Mouse (Mus musculus): ENCODE measurements around the gene Slc37a1.
"Not testable (repeated sequence)": the region's sequence is repeated elsewhere in the genome, so short reads cannot be mapped to it uniquely, and the experiment has no call there.

Gene Slc37a1

DNA sequence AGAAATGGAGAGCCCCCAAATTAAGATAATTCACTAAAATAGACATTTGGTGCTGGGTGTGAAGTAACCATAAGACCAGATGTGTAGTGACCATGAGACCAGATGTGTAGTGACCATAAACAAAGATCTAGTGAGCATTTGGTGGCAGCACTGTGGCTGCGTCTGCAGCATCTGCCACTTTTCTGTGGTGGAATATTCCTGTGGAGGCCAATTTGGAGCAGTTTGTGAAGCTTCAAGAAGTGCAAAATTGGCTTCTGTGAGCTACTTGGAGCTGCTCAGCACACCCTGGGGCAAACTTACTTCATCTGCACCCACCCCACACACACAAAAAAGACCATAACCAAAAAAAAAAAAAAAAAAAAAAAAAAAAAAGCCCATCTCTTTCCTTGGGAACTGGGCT lies 18.6 kb upstream of the Slc37a1 start:
- DNase-seq (ENCODE audit: low spot score): no peak

DNA sequence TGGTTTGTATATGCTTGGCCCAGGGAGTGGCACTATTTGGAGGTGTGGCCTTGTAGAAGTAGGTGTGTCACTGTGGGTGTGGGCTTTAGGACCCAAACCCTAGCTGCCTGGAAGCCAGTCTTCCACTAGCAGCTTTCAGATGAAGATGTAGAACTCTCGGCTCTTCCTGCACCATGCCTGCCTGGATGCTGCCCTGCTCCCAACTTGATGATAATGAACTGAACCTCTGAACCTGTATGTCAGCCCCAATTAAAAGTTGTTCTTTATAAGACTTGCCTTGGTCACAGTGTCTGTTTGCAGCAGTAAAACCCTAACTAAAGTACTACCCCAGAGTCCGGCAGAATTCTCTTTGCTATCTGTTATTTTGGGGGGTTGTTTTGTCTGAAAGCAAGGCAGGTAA lies 16.8 kb upstream of the Slc37a1 start:
- no peak for DNase-seq (ENCODE audit: low spot score)

GRCm38 (mm10) chr17:31270246-31270645 lies 16.3 kb upstream of the Slc37a1 start:
- DNase-seq (ENCODE audit: low spot score): no peak

DNA sequence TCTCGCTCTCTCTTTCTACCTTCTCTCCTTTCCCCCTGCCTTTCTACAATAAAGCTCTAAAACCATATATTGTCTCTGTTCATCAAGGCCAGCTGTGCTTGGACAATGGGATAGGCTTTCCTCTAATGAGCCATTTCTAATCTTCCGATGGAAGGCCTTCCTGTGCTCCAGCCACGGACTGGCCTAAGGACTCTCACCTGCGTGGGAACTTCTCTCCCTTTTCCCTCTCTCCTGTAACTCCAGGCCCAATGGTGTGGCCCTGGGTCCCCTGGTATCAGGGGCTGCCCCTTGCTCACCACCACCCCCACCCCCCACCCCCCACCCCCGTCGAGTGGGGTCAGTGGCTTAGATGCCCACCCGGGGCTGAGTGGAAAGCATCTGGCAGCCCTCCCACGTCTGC lies 15.9 kb upstream of the Slc37a1 start:
- not testable (repeated sequence) for DNase-seq (ENCODE audit: low spot score)

GRCm38 (mm10) chr17:31271136-31271851 lies 15.3 kb upstream of the Slc37a1 start:
- DNase-seq (ENCODE audit: low spot score): no peak

GRCm38 (mm10) chr17:31272416-31273165 lies 14.0 kb upstream of the Slc37a1 start:
- DNase-seq (ENCODE audit: low spot score): no peak

- DNase-seq (ENCODE audit: low spot score): no peak
Measured at GRCm38 (mm10) chr17:31273631-31274030, 13.0 kb upstream of the Slc37a1 start.

- DNase-seq (ENCODE audit: low spot score): no peak
Measured at GRCm38 (mm10) chr17:31275181-31275580, 11.4 kb upstream of the Slc37a1 start.

GRCm38 (mm10) chr17:31276207-31276921 lies 10.2 kb upstream of the Slc37a1 start:
- DNase-seq (ENCODE audit: low spot score): peak; percentile 32

DNA sequence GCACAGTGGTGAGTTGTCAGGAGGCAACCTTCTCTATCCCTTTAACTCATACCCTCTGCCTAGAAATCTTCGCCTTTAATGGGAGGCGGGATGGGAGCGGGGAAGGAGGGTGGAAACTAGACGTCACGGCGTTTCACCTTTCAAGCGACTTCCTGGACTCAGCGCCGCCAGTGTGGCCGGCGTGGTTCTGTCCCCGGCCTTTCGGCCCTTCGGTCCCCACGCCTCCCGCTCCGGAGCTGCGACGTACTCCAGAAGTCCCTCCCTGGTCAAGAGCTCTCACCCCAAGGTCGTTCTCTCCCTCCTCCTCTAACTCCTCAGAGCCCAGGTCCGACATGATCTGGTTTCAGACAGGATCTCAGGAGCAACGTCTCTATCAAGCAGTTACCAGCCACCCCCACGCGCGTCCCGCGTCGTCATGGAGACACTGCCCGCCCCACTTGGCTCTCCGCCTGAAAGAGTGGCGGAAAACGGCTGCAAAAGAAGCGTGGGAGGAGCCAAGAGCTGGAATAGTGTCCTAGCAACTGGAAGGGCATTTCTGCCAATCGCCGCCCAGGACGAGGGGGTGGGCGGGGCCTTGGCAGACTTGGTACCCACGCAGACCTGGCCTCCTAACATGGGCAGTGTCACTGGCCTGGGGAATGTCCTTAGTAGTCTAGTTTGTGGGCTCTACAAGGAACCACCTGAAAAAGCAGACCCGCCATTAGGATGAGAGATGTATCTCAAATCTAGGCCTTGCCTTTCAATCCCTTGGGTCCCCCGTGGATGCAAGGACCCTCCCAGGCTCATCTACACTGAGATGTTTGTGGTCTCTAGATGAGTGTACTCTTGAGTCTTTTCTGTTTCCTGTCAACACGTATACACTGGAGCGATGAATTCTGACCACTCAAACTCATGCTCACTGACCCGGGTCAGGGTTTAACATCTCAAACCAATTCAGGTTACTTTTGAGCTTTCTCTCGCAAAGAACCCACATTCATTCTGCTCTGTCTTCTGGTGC lies 9.4 kb upstream of the Slc37a1 start, which contains the start of gene Rsph1:
TSS of gene Rsph1 (minus strand) at position 462 of the 997 bp plus-strand sequence.
- peak; percentile 94 for DNase-seq (ENCODE audit: low spot score)

- DNase-seq (ENCODE audit: low spot score): no peak
Measured at GRCm38 (mm10) chr17:31277931-31278330, 8.7 kb upstream of the Slc37a1 start.

GRCm38 (mm10) chr17:31279541-31279940 lies 7.1 kb upstream of the Slc37a1 start:
- DNase-seq (ENCODE audit: low spot score): no peak

DNA sequence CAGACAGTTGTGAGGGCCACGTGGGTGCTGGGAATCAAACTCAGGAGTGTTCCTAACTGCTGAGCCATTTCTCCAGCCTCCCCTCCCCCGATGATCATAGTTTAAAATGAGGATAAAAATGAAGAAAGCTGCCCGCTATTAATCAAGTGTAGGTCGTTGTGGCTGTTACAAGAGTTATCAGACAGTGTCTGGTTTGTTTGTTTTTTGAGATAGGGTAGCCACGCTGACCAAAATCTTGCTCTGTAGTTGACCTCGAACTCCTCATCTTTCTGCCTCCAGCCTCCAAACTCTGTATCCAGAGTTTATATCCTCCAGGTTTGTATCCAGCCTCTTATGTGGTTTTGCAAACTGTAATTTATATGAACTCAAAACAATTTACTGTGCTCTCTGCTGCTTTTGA lies 6.3 kb upstream of the Slc37a1 start:
- no peak for DNase-seq (ENCODE audit: low spot score)

DNA sequence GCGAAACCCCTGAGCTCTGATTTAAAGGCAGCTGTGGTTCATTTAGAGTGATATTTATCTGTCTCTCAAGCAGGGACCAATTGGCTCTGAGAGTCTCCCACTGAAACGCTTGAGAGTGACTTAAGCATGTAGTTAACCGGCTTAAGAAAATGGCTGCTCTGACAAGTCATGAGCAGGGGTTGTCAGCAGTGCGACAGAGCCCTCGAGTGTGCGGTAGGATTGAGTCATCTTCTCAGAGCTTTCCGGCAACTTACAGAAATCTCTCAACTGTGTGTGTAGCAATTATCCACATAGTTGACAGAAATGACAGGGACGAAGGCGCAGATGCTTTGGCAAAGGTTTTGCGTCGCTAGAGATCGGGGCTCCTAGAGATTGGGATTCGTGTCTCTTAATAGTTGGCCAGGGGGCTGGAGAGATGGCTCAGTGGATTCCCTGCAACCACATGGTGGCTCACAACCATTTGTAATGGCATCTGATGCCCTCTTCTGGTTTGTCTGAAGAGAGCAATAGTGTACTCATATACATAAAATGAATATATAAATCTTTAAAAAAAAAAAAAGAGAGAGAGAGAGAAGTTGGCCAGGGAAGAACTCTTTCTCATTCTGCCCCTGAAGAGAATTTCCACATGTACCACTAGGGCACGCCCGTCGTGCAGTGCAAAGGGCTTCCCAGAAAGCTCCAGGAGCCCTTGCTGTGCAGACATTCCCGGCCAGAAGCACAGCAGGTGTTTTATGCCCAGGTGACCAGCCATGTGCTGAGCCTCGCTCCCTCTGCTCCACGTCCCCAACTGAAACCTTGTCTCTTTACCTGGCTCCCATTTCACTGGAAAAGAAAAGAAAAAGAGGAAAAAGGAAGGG lies 4.5 kb upstream of the Slc37a1 start:
- peak; percentile 39 for DNase-seq (ENCODE audit: low spot score)

GRCm38 (mm10) chr17:31282687-31283053 lies 3.9 kb upstream of the Slc37a1 start:
- no peak for DNase-seq (ENCODE audit: low spot score)

- DNase-seq (ENCODE audit: low spot score): no peak
Measured at GRCm38 (mm10) chr17:31285867-31286266, 725 bp upstream of the Slc37a1 start.

- DNase-seq (ENCODE audit: low spot score): no peak
Measured at GRCm38 (mm10) chr17:31287216-31287615, 624 bp downstream of the Slc37a1 start.

DNA sequence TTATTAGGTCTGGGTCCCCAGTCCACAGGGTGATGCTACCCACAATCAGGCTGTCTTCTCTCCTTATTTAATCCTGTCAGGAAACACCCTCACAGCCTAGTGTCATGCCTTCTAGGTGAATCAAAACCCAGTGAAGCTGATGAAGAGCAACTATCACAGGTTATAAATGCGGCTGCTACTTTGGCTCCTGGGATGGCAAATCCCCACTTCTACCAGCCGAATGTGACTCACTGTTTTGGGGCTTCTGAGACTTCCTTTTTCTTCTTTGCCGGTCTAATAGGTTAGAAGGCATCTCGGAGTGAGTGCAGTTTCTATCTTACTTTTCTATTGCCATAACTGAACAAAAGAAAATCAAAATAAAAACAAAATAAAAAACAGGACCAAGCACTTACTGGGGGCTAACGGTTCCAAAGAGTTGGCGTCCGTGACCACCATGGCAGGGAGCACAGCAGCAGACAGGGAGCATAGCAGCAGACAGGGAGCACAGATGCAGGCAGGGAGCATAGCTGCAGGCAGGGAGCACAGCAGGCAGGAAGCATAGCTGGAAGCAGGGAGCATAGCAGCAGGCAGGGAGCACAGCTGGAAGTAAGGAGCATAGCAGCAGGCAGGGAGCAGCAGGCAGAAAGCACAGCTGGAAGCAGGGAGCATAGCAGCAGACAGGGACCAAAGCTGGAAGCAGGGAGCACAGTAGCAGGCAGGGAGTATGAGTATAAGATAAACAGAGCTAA lies 2.6 kb downstream of the Slc37a1 start:
- DNase-seq (ENCODE audit: low spot score): no peak

DNA sequence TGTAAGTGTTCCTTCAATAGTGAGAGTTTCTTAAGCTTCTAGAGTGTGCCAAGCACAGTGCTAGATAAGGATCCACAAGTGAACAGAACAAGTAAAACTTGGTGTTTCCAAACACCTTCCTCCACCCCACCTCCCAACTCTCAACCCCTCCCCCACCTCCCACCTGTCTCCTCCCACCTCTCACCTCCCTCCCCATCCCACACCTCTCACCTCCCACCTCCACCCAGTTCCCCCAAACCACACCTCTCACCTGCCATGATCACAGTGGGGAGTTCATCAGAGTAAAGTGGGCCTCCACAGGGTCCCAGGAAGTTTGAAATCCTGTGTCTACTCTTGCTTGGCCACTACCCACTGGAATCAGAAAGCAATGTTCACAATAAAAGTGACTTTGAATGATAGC lies 3.7 kb downstream of the Slc37a1 start:
- DNase-seq (ENCODE audit: low spot score): no peak

DNA sequence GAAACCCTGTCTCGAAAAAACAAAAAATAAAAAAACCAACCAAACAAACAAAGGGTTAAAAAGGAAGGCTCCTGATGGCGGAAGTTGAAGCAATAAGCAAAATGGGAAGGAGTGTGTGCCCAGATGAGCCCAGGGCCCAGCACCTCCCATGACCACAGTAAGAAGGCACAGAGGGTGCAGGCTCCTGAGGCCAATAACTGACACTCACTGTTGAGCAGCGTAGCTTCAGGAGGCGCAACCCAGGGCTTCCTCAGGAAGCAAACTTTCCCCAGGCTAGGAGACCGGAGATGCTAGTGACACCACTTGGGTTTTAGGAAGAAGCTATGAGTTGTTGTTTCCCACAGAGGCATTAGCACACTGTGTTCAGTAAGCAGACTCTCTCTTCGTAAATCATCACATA lies 4.3 kb downstream of the Slc37a1 start:
- no peak for DNase-seq (ENCODE audit: low spot score)
